Mouse (Mus musculus): ENCODE data around the gene Serpinc1.

Serpinc1 gene

DNA sequence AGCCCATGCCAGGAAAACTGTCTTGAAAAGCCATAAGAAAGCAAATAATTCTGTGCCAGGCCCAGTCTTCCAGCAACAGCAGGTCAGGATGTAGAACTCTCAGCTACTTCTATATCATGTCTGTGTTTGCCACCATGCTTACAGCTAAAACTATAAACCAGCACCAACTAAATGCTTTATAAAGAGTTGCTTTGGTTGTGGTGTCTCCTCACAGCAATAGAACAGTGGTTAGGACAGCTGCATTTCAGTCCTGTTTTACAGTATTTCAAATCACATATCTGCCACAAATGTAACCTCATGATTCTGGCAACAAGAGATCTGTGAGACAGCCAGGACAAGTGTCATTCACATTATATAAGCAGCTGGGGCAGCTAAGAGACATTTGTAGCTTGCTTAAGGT is 62.5 kb downstream of the Serpinc1 start:
- ATAC-seq (ENCODE audit: insufficient number of reproducible peaks, low FRiP score, low TSS enrichment) = no peak

DNA sequence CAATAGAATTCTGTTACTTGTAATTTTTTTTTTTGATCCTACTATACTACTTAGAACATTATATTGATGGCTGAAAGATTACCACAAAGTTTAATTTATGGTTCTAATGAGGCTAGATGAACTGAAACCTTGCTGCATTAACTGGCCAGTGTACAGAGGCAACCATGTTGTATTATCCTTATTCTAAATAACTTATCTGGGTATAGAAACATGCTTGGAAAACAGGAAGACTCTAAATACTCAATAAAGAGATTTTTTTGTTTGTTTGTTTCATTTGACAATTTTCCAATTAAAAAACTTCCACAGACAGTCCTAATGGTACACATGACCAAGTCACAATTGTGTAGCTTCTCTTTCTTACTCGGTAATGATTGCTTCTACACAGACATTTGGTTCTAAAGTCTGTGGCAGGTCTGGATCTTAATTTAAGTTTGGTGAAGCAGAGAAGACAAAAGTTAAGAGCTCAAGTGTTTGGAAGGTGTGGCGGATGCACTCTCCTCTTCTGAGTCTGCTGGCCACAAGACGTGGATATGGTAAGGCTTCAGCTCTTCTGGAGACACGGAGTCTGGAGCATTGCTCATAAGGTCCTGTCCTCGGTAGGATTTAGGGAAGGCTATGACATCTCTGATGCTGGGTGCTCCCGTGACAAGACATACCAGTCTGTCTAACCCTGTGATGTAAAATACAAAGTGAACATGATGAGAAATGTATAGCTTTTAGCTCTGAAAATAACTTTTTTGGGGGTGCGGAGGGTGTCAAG is 63.1 kb downstream of the Serpinc1 start:
- no peak for ATAC-seq (ENCODE audit: insufficient number of reproducible peaks, low FRiP score, low TSS enrichment)

DNA sequence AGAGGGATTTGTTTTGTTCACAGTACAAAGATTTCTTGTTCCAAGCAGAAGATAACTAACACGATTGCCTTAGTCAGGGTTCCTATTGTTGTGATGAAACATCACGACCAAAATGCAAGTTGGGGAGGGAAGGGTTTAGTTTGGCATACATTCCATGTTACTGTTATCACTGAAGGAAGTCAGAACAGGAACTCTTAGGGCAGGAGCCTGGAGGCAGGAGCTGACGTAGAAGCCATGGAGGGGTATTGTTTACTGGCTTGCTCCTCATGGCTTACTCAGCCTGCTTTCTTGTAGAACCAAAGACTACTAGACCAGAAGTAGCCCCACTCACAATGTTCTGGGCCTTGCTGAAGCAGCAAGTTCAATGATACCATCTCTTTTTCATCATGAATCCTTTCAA is 68.6 kb downstream of the Serpinc1 start:
- ATAC-seq (ENCODE audit: insufficient number of reproducible peaks, low FRiP score, low TSS enrichment) = no peak

Data from cerebellum, adult (tissue).